Mouse (Mus musculus): ENCODE measurements around the gene Hcfc1r1. TPM values are rescaled to one million over a fixed set of nuclear protein-coding genes. Genes with fewer than 3 reads are reported as not detected.

Gene Hcfc1r1
- polyA plus RNA-seq, 1 experiment from 2014 or later = 147 TPM

DNA sequence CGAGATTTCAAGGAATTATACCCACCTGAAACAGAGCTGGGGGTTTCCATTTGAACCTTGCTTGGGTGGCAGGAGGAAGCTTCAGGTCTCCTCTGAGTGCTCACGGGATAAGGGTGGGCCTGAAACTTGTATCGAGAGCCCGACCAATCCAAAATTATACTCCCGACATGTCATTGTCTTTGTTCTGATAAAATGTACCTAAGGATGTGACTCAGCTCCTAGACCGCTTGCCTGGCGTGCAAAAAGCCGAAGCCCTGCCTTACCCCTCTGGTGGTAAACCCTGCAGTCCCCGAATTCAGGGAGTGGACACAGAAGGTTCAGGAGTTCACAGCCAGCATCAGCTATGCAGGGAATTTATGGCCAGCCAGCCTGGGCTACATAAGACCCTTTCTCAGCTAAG, 6.9 kb downstream of the Hcfc1r1 start:
- H3K27me3 ChIP-seq (ENCODE audit: control insufficient read depth, insufficient read depth, low read length) = peaks cover 36% of the 10 kb centered on the region
- no peak overlapping the region for H3K9ac ChIP-seq (replicated peaks; ENCODE audit: low read depth, low read length)
- no peaks in the 10 kb centered on the region for H3K36me3 ChIP-seq (ENCODE audit: control insufficient read depth, insufficient read depth, low read length)
- H3K27ac ChIP-seq (ENCODE audit: low read depth, low read length) = no peak overlapping the region
- no peak for ATAC-seq (ENCODE audit: low read depth)
- H3K4me1 ChIP-seq (ENCODE audit: control insufficient read depth, insufficient read depth, low read length) = peaks cover 10% of the 10 kb centered on the region; the same call in 1 of the 2 replicates
- whole genome bisulfite sequencing = 73% methylated on average over 9 of the region's 9 CpGs
- H3K9me3 ChIP-seq (ENCODE audit: control insufficient read depth, low read length) = no peaks in the 10 kb centered on the region
- no peak overlapping the region for H3K4me2 ChIP-seq (ENCODE audit: low read depth, low read length)
- no peak overlapping the region for H3K4me3 ChIP-seq (ENCODE audit: low read depth, low read length)

DNA sequence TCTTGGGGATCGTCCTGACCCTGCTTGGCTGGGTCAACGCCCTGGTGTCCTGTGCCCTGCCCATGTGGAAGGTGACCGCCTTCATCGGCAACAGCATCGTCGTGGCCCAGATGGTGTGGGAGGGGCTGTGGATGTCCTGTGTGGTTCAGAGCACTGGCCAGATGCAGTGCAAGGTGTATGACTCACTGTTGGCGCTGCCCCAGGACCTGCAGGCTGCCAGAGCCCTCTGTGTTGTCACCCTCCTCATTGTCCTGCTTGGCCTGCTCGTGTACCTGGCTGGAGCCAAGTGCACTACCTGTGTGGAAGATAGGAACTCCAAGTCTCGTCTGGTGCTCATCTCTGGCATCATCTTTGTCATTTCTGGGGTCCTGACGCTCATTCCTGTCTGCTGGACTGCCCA, 7.7 kb downstream of the Hcfc1r1 start:
- no peak for ATAC-seq (ENCODE audit: low read depth)
- peaks cover 32% of the 10 kb centered on the region for H3K27me3 ChIP-seq (ENCODE audit: control insufficient read depth, insufficient read depth, low read length)
- no peaks in the 10 kb centered on the region for H3K9me3 ChIP-seq (ENCODE audit: control insufficient read depth, low read length)
- no peak overlapping the region for H3K4me2 ChIP-seq (ENCODE audit: low read depth, low read length)
- 77% methylated on average over 10 of the region's 10 CpGs for WGBS
- H3K9ac ChIP-seq (replicated peaks; ENCODE audit: low read depth, low read length) = no peak overlapping the region
- no peak overlapping the region for H3K4me3 ChIP-seq (ENCODE audit: low read depth, low read length)
- H3K36me3 ChIP-seq (ENCODE audit: control insufficient read depth, insufficient read depth, low read length) = no peaks in the 10 kb centered on the region
- no peak overlapping the region for H3K27ac ChIP-seq (ENCODE audit: low read depth, low read length)
- peaks cover 8% of the 10 kb centered on the region; the same call in 1 of the 2 replicates for H3K4me1 ChIP-seq (ENCODE audit: control insufficient read depth, insufficient read depth, low read length)

DNA sequence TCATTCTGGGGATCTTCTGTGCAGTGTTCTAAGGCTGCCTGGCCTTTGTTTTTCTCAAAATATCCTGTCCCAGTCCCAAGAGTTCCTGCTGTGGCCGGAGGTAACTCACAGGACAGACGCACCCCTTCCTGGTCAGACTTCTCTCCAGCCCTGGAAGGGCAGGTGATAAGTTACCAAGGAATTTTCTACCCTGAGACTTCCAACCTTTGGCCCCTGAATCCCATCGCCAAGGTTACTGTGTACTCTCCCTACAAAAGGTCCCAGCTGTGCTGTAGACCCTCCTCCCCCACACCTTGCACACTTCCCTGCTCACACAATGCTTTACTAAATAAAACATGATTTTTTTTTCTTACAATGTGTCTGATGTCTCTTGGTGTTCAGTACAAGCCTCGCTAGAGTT, 8.7 kb downstream of the Hcfc1r1 start:
- WGBS = 65% methylated on average over 4 of the region's 4 CpGs
- Histone ChIP-seq H3K27ac (ENCODE audit: low read depth, low read length) (no peak overlapping the region), H3K4me3 (ENCODE audit: low read depth, low read length) (no peak overlapping the region), H3K27me3 (ENCODE audit: control insufficient read depth, insufficient read depth, low read length) (peaks cover 32% of the 10 kb centered on the region), H3K9me3 (ENCODE audit: control insufficient read depth, low read length) (no peaks in the 10 kb centered on the region), H3K36me3 (ENCODE audit: control insufficient read depth, insufficient read depth, low read length) (no peaks in the 10 kb centered on the region), H3K4me1 (ENCODE audit: control insufficient read depth, insufficient read depth, low read length) (no peaks in the 10 kb centered on the region), H3K9ac (replicated peaks; ENCODE audit: low read depth, low read length) (no peak overlapping the region), H3K4me2 (ENCODE audit: low read depth, low read length) (no peak overlapping the region)
- no peak for ATAC-seq (ENCODE audit: low read depth)

DNA sequence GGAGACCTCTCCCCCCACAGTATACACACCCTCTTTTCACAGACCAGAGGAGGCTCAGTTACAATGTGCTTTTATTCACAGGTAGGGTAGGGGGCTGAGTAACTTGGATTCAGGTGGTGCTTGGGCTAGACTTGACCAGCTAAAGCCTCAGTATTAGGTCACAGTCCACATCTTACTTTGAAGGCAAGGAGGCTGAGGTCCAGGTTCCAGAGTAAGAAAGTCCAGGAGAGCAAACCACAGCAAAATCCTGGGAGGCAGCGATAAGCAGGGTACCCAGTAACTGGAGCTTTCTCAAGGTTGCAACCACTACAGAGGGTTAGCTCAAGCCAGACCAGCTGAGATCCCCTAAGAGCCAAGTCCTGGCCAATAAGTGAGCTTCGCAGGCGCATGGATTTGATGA, 9.1 kb downstream of the Hcfc1r1 start:
- Histone ChIP-seq H3K27ac (ENCODE audit: low read depth, low read length) (no peak overlapping the region), H3K27me3 (ENCODE audit: control insufficient read depth, insufficient read depth, low read length) (peaks cover 32% of the 10 kb centered on the region), H3K4me2 (ENCODE audit: low read depth, low read length) (no peak overlapping the region), H3K4me1 (ENCODE audit: control insufficient read depth, insufficient read depth, low read length) (no peaks in the 10 kb centered on the region), H3K9me3 (ENCODE audit: control insufficient read depth, low read length) (no peaks in the 10 kb centered on the region), H3K4me3 (ENCODE audit: low read depth, low read length) (no peak overlapping the region), H3K9ac (replicated peaks; ENCODE audit: low read depth, low read length) (no peak overlapping the region), H3K36me3 (ENCODE audit: control insufficient read depth, insufficient read depth, low read length) (no peaks in the 10 kb centered on the region)
- WGBS = 65% methylated on average over 3 of the region's 3 CpGs
- ATAC-seq (ENCODE audit: low read depth) = no peak

DNA sequence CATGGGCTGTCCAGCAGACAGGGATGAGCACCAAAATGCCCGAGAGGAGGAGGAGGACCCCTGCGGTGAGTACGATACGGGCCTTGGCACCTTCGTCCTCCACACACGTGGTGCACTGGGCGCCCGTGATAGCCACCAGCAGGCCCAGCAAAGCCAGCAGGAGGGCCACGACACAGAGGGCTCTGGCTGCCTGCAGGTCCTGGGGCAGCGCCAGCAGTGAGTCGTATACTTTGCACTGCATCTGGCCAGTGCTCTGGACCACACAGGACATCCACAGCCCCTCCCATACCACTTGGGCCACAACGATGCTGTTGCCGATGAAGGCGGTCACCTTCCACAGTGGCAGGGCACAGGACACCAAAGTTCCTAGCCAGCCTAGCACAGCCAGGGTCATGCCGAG, 9.8 kb downstream of the Hcfc1r1 start:
- Histone ChIP-seq H3K36me3 (ENCODE audit: control insufficient read depth, insufficient read depth, low read length) (no peaks in the 10 kb centered on the region), H3K4me3 (ENCODE audit: low read depth, low read length) (no peak overlapping the region), H3K9me3 (ENCODE audit: control insufficient read depth, low read length) (no peaks in the 10 kb centered on the region), H3K27ac (ENCODE audit: low read depth, low read length) (no peak overlapping the region), H3K4me1 (ENCODE audit: control insufficient read depth, insufficient read depth, low read length) (no peaks in the 10 kb centered on the region), H3K9ac (replicated peaks; ENCODE audit: low read depth, low read length) (no peak overlapping the region), H3K4me2 (ENCODE audit: low read depth, low read length) (no peak overlapping the region), H3K27me3 (ENCODE audit: control insufficient read depth, insufficient read depth, low read length) (peaks cover 32% of the 10 kb centered on the region)
- no peak for ATAC-seq (ENCODE audit: low read depth)
- WGBS = 12% methylated on average over 15 of the region's 15 CpGs

DNA sequence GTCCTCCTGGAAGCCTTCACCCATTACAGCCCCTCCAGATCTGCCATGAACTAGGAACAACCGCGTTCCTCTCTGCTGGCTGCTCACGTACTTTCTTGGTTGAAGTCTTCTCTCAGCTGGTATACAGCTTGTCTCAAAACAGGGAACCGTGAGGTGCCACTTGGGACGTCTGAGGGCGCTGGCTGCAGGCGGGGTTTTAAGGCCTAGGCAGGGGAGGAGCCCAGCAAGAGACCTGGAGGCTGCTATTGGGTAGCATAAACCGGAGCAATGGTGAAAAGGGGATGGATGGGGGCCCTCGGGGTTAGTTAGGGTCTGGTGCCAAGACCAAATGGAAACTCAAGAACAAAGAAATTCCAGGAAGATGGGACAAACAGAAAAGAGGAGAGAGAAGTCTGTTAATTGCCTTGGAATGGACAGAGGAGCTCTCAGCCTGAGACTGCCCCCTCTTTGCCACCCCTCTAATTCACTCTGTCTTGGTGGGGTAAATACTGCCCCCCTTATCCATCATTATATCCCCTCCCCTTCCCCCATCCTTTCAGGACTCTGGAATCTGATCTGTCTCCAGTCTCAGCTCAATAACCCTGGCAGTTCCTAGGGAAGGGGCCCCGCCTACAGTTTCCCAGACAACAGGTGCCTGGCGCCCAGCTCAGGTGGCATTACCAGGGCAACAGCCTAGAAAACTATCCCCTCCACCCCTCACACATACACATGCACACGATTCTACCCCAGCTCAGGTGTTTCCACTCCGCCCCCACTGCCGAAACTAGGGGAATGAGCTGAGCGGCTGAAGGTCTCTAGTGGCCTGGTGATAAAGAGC, 10.7 kb downstream of the Hcfc1r1 start, which contains the start of gene Cldn9:
Gene Cldn9 (minus strand): TSS at position 171 of the 817 bp plus-strand sequence.
- WGBS = 8% methylated on average over 15 of the region's 15 CpGs
- H3K9me3 ChIP-seq (ENCODE audit: control insufficient read depth, low read length) = no peaks in the 10 kb centered on the region
- no peaks in the 10 kb centered on the region for H3K36me3 ChIP-seq (ENCODE audit: control insufficient read depth, insufficient read depth, low read length)
- ATAC-seq (ENCODE audit: low read depth) = no peak
- H3K4me2 ChIP-seq (ENCODE audit: low read depth, low read length) = no peak within 1 kb of the TSS
- H3K4me1 ChIP-seq (ENCODE audit: control insufficient read depth, insufficient read depth, low read length) = no peaks in the 10 kb centered on the region
- no peak within 1 kb of the TSS for H3K27ac ChIP-seq (ENCODE audit: low read depth, low read length)
- H3K4me3 ChIP-seq (ENCODE audit: low read depth, low read length) = no peak within 1 kb of the TSS
- peaks cover 30% of the 10 kb centered on the region for H3K27me3 ChIP-seq (ENCODE audit: control insufficient read depth, insufficient read depth, low read length)
- no peak within 1 kb of the TSS for H3K9ac ChIP-seq (replicated peaks; ENCODE audit: low read depth, low read length)

DNA sequence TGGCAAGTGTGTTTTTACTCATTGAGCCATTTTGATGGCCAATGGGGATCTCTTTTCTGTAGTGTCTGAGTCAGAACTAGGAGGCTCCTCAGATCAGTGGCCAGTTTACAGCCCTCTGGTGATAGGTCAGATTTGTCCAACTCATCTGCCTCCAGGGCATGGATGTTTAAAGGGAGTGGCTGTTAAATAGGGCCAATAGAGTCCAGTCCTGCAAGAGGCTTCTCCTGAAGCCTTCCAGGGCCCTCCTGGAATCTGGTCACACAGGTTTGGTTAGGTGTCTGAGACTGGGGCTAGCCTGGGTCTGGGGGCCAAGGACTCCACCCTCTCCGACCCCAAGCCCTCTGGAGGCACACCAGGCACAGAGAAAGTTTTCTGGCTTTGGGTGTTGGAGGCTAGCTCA, 21.1 kb downstream of the Hcfc1r1 start:
- Histone ChIP-seq H3K9ac (replicated peaks; ENCODE audit: low read depth, low read length) (no peak overlapping the region), H3K4me1 (ENCODE audit: control insufficient read depth, insufficient read depth, low read length) (no peaks in the 10 kb centered on the region), H3K27me3 (ENCODE audit: control insufficient read depth, insufficient read depth, low read length) (peaks cover 9% of the 10 kb centered on the region), H3K27ac (ENCODE audit: low read depth, low read length) (no peak overlapping the region), H3K9me3 (ENCODE audit: control insufficient read depth, low read length) (no peaks in the 10 kb centered on the region), H3K4me2 (ENCODE audit: low read depth, low read length) (no peak overlapping the region), H3K4me3 (ENCODE audit: low read depth, low read length) (no peak overlapping the region), H3K36me3 (ENCODE audit: control insufficient read depth, insufficient read depth, low read length) (no peaks in the 10 kb centered on the region)
- ATAC-seq (ENCODE audit: low read depth) = no peak
- 75% methylated on average over 1 of the region's 1 CpGs for WGBS

DNA sequence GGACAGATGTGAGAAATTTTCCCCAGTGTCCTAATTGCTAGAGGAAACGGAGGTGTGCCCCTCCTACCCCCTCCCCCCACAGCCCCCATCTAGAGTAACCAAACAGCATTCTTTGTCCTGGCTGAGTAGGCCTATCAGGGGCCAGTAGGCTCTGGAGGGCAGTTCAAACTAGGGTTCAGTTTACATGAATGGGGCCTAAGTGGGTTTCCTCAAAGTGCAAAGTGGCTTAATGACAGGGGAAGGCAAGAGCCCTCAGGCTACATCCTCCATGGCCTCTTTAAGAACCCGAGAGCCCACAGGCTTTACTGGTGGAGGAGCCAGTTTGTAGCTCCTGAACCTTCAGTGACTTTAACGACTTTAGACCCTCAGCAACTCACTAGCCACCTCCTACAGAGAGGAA, 22.4 kb downstream of the Hcfc1r1 start:
- Histone ChIP-seq H3K36me3 (ENCODE audit: control insufficient read depth, insufficient read depth, low read length) (no peaks in the 10 kb centered on the region), H3K27ac (ENCODE audit: low read depth, low read length) (no peak overlapping the region), H3K4me2 (ENCODE audit: low read depth, low read length) (no peak overlapping the region), H3K27me3 (ENCODE audit: control insufficient read depth, insufficient read depth, low read length) (peaks cover 9% of the 10 kb centered on the region), H3K4me3 (ENCODE audit: low read depth, low read length) (no peak overlapping the region), H3K4me1 (ENCODE audit: control insufficient read depth, insufficient read depth, low read length) (no peaks in the 10 kb centered on the region), H3K9me3 (ENCODE audit: control insufficient read depth, low read length) (no peaks in the 10 kb centered on the region), H3K9ac (replicated peaks; ENCODE audit: low read depth, low read length) (no peak overlapping the region)
- no peak for ATAC-seq (ENCODE audit: low read depth)
- 13% methylated on average over 3 of the region's 3 CpGs for WGBS

DNA sequence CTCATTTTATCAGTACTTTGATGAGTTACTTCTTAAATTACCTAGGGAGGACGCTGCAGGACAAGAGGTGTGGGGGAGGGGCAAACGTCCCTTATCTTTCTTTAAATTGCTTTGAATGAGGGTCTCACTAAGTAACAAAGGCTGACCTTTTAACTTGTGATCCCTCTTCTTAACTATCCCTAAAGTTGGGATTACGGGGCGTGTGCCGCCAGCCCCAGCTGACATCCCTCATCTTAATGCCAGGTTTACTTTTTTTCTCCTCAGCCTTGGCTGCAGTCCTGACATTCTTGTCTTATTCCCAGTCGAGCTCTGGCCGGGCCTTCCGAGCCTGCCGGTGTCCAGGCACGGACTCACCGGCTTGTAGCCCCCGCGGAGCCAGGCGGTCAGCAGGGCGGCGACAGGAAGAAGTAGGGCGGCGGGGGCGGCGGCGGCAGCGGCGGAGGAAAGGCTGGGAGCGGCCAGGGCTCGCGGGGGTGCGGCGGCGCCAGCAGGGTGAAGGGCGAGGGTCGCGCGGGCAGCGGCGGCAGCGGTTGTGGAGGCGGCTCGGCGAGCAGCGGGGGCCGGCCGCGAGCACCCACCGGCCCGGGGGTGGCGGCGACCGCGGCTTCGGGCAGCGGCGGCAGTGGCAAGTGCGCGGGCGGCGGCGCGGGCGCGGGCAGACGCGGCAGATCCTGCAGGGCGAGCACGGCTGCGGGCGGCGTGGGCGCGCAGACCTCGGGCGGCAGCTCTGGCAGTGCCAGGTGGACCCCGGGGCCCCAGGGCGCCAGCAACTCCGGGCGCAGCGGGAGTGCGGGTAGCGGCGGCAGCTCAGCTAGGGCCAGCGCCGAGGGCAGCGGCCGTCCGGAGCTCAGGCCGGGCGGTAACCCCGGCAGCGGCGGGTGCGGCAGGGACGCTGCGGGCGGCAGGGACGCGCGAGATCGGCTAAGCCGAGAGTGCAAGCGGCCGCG, 26.0 kb downstream of the Hcfc1r1 start:
- Histone ChIP-seq H3K4me1 (ENCODE audit: control insufficient read depth, insufficient read depth, low read length) (no peaks in the 10 kb centered on the region), H3K9ac (replicated peaks; ENCODE audit: low read depth, low read length) (peak overlapping the region; percentile 63), H3K4me3 (ENCODE audit: low read depth, low read length) (peak overlapping the region; percentile 66), H3K27me3 (ENCODE audit: control insufficient read depth, insufficient read depth, low read length) (peaks cover 9% of the 10 kb centered on the region), H3K36me3 (ENCODE audit: control insufficient read depth, insufficient read depth, low read length) (no peaks in the 10 kb centered on the region), H3K4me2 (ENCODE audit: low read depth, low read length) (peak overlapping the region; percentile 91), H3K9me3 (ENCODE audit: control insufficient read depth, low read length) (no peaks in the 10 kb centered on the region), H3K27ac (ENCODE audit: low read depth, low read length) (peak overlapping the region; percentile 52; the same call in 1 of the 2 replicates)
- ATAC-seq (ENCODE audit: low read depth) = peak; percentile 70
- under 1% methylated on average over 62 of the region's 101 CpGs for WGBS

Measured in neural tube, embryonic 14.5 days (tissue).